Mouse (Mus musculus) myocyte (in vitro differentiated cells): ENCODE data around the gene Hagh.

ENCODE experiments used
- E2F4 ChIP-seq: IDR thresholded peaks from one replicate; pipeline ENCODE4 v1.6.1; 2011; ENCODE audit warnings: mild to moderate bottlenecking, control low read depth, moderate library complexity; ENCODE audit not compliant: insufficient read depth
- MYOG ChIP-seq, 3 experiments: IDR thresholded peaks; one replicate each; pipeline ENCODE4 v1.6.1; 2011; ENCODE audit warnings: control low read depth in 2 of 3, low read depth in 2 of 3, mild to moderate bottlenecking in 2 of 3; ENCODE audit not compliant: insufficient read length in 2 of 3, control insufficient read depth in 1 of 3, insufficient read depth in 1 of 3
- POLR2A ChIP-seq: IDR thresholded peaks from one replicate; pipeline ENCODE4 v1.6.1; 2011; ENCODE audit warnings: low read depth, mild to moderate bottlenecking, control low read depth, moderate library complexity; ENCODE audit not compliant: insufficient read length
- POLR2AphosphoS2 ChIP-seq: IDR thresholded peaks from one replicate; pipeline ENCODE4 v1.6.1; 2011; ENCODE audit warnings: low read depth, control low read depth; ENCODE audit not compliant: insufficient read length
- REST ChIP-seq: IDR thresholded peaks from one replicate; pipeline ENCODE4 v1.6.1; 2011; ENCODE audit warnings: mild to moderate bottlenecking, control low read depth, moderate library complexity; ENCODE audit not compliant: insufficient read depth, insufficient read length
- USF1 ChIP-seq: IDR thresholded peaks from one replicate; pipeline ENCODE4 v1.6.1; 2011; ENCODE audit warnings: low read depth, mild to moderate bottlenecking, control low read depth, moderate library complexity

- TF ChIP-seq USF1 (no peak), POLR2A (no peak), POLR2AphosphoS2 (no peak), MYOG (IDR thresholded peaks at IDR 0.05; ENCODE audit: control insufficient read depth in 1 of 3, insufficient read depth in 1 of 3, insufficient read length in 2 of 3, low read depth in 2 of 3) (no peak), E2F4 (no peak), REST (no peak)
These were observed 28.7 kb upstream of the Hagh start for GRCm38 (mm10) chr17:24811211-24811610.
